Mouse (Mus musculus) spleen, adult 2 months (tissue): ENCODE data around the gene Ror2.

Experiments used
- CTCF ChIP-seq: fragments of 200-500 bp; IDR thresholded peaks from 2 replicates; pipeline ENCODE4 v1.5.1; 2011; ENCODE audit warnings: mild to moderate bottlenecking, inconsistent platforms; ENCODE audit not compliant: insufficient read depth, insufficient read length, insufficient replicate concordance; ENCODE audit errors: extremely low read depth
- POLR2A ChIP-seq: fragments of 200-500 bp; IDR thresholded peaks from 2 replicates; pipeline ENCODE4 v1.6.1; 2011; ENCODE audit warnings: low read depth, low read length, inconsistent platforms

DNA sequence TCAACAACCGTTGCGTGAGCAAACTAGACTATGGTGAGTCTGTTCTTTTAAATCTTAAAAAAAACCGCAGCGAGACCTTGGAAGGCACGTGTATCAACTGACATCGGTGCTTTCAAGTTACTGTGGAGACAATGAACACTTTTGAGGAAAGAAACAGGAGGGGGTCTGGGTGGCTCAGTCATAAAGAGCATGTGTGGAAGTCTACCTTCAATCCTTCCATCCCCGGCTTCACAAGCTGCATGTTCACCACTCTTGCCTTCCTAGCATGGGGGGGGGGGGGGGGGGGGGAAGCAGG is 108.6 kb downstream of the Ror2 start:
- TF ChIP-seq CTCF (no peak), POLR2A (no peak)
